Mouse (Mus musculus): ENCODE measurements at regions not wholly inside any gene's neighbourhood (a gene's known extent, or its start where the extent isn't known, plus 50 kb on each side); places are given as distances from the start of the nearest gene placed in this dataset.

DNA sequence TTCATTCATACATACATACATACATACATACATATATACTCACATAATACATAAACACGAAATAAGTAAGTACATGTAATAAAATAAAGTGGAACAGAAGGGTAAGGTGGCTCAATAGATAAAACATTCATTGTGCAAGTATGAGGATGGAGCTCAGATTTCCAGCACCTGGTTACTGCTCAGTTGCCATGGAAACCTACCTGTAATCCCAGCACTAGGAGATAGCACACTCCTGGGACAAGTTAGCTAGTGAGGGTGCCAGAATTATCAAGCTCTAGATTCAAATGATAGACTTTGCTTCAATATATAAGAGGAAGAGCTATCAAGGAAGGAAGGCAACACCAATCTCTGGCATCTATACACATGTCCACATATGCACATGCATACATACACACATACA, 184.8 kb upstream of the Tcf21 start:
- ATAC-seq (ENCODE audit: insufficient number of reproducible peaks, low FRiP score, low TSS enrichment, low read depth), result no peak
- Histone ChIP-seq H3K4me2 (ENCODE audit: low read depth, severe bottlenecking) (no peak overlapping the region), H3K36me3 (ENCODE audit: control insufficient read depth, insufficient read depth, low read length) (no peaks in the 10 kb centered on the region), H3K9ac (ENCODE audit: low read length) (no peak overlapping the region), H3K9me3 (ENCODE audit: control insufficient read depth, low read length) (no peaks in the 10 kb centered on the region), H3K4me1 (ENCODE audit: control insufficient read depth, insufficient read depth, low read length) (no peaks in the 10 kb centered on the region), H3K27ac (replicated peaks; ENCODE audit: low read depth, low read length) (no peak overlapping the region), H3K27me3 (ENCODE audit: control insufficient read depth, insufficient read depth, low read length) (no peaks in the 10 kb centered on the region), H3K4me3 (ENCODE audit: low read depth, low read length) (no peak overlapping the region)
- no peak for DNase-seq (ENCODE audit: low spot score)
- WGBS, result 79% methylated on average over 1 of the region's 1 CpGs

DNA sequence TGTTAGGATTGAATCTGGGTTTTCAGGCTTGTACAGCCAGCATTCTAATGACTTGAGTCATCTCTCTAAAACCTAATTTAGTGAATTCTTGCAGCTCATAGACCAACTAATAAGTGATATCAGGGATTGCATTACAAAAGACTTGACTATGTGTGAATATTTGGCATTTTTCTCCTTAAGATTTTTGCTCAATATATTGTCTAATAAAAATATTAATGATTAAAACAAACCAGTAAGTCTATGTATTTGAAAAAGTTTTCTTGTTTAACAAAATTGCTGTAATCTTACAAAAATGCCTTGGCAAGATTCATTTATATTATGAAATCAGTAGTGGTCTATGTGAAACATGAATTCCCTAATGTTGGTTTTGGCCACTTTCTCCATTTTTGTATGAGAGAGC, 183.7 kb upstream of the Tcf21 start:
- Histone ChIP-seq H3K4me2 (ENCODE audit: low read depth, severe bottlenecking) (no peak overlapping the region), H3K4me1 (ENCODE audit: control insufficient read depth, insufficient read depth, low read length) (no peaks in the 10 kb centered on the region), H3K4me3 (ENCODE audit: low read depth, low read length) (no peak overlapping the region), H3K36me3 (ENCODE audit: control insufficient read depth, insufficient read depth, low read length) (no peaks in the 10 kb centered on the region), H3K9ac (ENCODE audit: low read length) (no peak overlapping the region), H3K9me3 (ENCODE audit: control insufficient read depth, low read length) (no peaks in the 10 kb centered on the region), H3K27ac (replicated peaks; ENCODE audit: low read depth, low read length) (no peak overlapping the region), H3K27me3 (ENCODE audit: control insufficient read depth, insufficient read depth, low read length) (no peaks in the 10 kb centered on the region)
- DNase-seq (ENCODE audit: low spot score), result no peak
- ATAC-seq (ENCODE audit: insufficient number of reproducible peaks, low FRiP score, low TSS enrichment, low read depth), result no peak

DNA sequence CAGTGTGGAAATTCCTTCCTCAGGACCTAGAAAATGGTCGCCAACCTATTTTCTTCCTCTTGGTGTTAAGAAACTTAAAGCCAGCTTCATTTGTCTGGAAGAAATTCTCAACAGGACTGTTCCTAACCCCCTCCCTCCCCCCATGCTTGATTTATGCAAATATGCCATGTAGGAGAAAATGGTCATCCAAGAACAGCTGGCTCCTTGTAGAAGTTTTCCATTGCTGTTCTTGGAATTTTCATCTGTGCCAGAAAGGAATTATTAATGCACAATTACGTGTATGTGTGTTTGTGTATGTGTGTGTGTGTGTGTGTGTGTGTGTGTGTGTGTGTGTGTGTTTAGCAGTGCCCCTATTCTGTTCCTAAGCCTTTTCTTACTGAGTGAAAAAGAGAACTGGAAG, 178.6 kb upstream of the Tcf21 start:
- DNase-seq (ENCODE audit: low spot score), result no peak
- Histone ChIP-seq H3K9me3 (ENCODE audit: control insufficient read depth, low read length) (no peaks in the 10 kb centered on the region), H3K27ac (replicated peaks; ENCODE audit: low read depth, low read length) (no peak overlapping the region), H3K36me3 (ENCODE audit: control insufficient read depth, insufficient read depth, low read length) (no peaks in the 10 kb centered on the region), H3K9ac (ENCODE audit: low read length) (no peak overlapping the region), H3K4me1 (ENCODE audit: control insufficient read depth, insufficient read depth, low read length) (no peaks in the 10 kb centered on the region), H3K4me2 (ENCODE audit: low read depth, severe bottlenecking) (no peak overlapping the region), H3K27me3 (ENCODE audit: control insufficient read depth, insufficient read depth, low read length) (no peaks in the 10 kb centered on the region), H3K4me3 (ENCODE audit: low read depth, low read length) (no peak overlapping the region)
- 87% methylated on average over 2 of the region's 2 CpGs for WGBS
- no peak for ATAC-seq (ENCODE audit: insufficient number of reproducible peaks, low FRiP score, low TSS enrichment, low read depth)

DNA sequence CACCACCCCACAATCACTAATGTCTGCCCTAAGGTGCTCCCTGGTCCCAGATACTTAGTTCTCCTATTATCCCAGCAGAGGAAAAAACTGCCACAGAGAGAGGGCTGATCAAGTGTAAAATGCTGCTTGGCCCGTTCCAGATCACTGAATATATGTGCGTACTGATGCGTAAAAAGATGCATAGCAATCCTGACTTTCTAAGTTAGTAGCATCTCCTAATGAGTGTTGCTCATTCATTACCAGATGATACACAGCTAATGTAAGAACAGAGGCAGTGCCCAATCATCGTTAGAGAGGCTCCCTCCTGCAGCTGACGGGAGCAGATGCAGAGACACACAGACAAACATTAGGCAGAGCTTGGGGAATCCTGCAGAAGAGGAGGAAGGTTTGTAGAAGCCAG, 177.6 kb upstream of the Tcf21 start:
- Histone ChIP-seq H3K36me3 (ENCODE audit: control insufficient read depth, insufficient read depth, low read length) (no peaks in the 10 kb centered on the region), H3K4me1 (ENCODE audit: control insufficient read depth, insufficient read depth, low read length) (no peaks in the 10 kb centered on the region), H3K4me3 (ENCODE audit: low read depth, low read length) (no peak overlapping the region), H3K4me2 (ENCODE audit: low read depth, severe bottlenecking) (no peak overlapping the region), H3K9ac (ENCODE audit: low read length) (no peak overlapping the region), H3K27ac (replicated peaks; ENCODE audit: low read depth, low read length) (no peak overlapping the region), H3K27me3 (ENCODE audit: control insufficient read depth, insufficient read depth, low read length) (no peaks in the 10 kb centered on the region), H3K9me3 (ENCODE audit: control insufficient read depth, low read length) (no peaks in the 10 kb centered on the region)
- 76% methylated on average over 5 of the region's 5 CpGs for WGBS
- no peak for DNase-seq (ENCODE audit: low spot score)
- no peak for ATAC-seq (ENCODE audit: insufficient number of reproducible peaks, low FRiP score, low TSS enrichment, low read depth)

GRCm38 (mm10) chr10:22993158-22993557, 173.2 kb upstream of the Tcf21 start:
- H3K4me2 ChIP-seq (ENCODE audit: low read depth, severe bottlenecking), result no peak overlapping the region
- H3K9me3 ChIP-seq (ENCODE audit: control insufficient read depth, low read length), result no peaks in the 10 kb centered on the region
- WGBS, result 77% methylated on average over 3 of the region's 3 CpGs
- DNase-seq (ENCODE audit: low spot score), result no peak
- H3K4me3 ChIP-seq (ENCODE audit: low read depth, low read length), result no peak overlapping the region
- no peaks in the 10 kb centered on the region for H3K27me3 ChIP-seq (ENCODE audit: control insufficient read depth, insufficient read depth, low read length)
- no peaks in the 10 kb centered on the region for H3K36me3 ChIP-seq (ENCODE audit: control insufficient read depth, insufficient read depth, low read length)
- H3K9ac ChIP-seq (ENCODE audit: low read length), result no peak overlapping the region
- ATAC-seq (ENCODE audit: insufficient number of reproducible peaks, low FRiP score, low TSS enrichment, low read depth), result no peak
- H3K27ac ChIP-seq (replicated peaks; ENCODE audit: low read depth, low read length), result no peak overlapping the region
- no peaks in the 10 kb centered on the region for H3K4me1 ChIP-seq (ENCODE audit: control insufficient read depth, insufficient read depth, low read length)

DNA sequence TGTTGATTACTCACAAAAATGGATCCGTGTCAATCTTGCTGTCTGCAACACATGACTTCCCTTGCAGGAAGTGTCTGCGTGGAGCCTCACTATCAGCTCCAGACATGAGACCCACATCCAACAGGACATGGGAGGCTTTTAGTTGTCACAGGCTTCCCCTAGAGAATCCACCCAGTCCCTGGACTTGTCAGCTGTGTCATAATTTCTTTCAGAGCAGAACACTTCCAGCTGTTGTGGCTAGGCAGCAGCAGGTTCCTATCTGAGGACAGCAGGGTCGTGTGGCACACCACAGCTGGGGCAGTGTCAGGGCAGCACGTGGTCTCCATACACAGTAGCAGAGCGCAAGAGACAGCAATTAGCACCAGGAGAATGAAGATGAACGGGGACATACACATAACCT, 161.8 kb upstream of the Tcf21 start:
- no peaks in the 10 kb centered on the region for H3K36me3 ChIP-seq (ENCODE audit: control insufficient read depth, insufficient read depth, low read length)
- no peak overlapping the region for H3K4me3 ChIP-seq (ENCODE audit: low read depth, low read length)
- H3K4me2 ChIP-seq (ENCODE audit: low read depth, severe bottlenecking), result no peak overlapping the region

GRCm38 (mm10) chr10:22978442-22978841, 158.5 kb upstream of the Tcf21 start:
- H3K4me1 ChIP-seq (ENCODE audit: control insufficient read depth, insufficient read depth, low read length), result no peaks in the 10 kb centered on the region
- no peaks in the 10 kb centered on the region for H3K36me3 ChIP-seq (ENCODE audit: control insufficient read depth, insufficient read depth, low read length)
- H3K27me3 ChIP-seq (ENCODE audit: control insufficient read depth, insufficient read depth, low read length), result no peaks in the 10 kb centered on the region
- ATAC-seq (ENCODE audit: insufficient number of reproducible peaks, low FRiP score, low TSS enrichment, low read depth) (no peak), DNase-seq (ENCODE audit: low spot score) (no peak)
- H3K9ac ChIP-seq (ENCODE audit: low read length), result no peak overlapping the region
- 89% methylated on average over 7 of the region's 7 CpGs for WGBS
- H3K9me3 ChIP-seq (ENCODE audit: control insufficient read depth, low read length), result no peaks in the 10 kb centered on the region
- H3K4me3 ChIP-seq (ENCODE audit: low read depth, low read length), result no peak overlapping the region
- no peak overlapping the region for H3K4me2 ChIP-seq (ENCODE audit: low read depth, severe bottlenecking)
- H3K27ac ChIP-seq (replicated peaks; ENCODE audit: low read depth, low read length), result no peak overlapping the region

More for the DNA sequence above, 161.8 kb upstream of the Tcf21 start:
- Histone ChIP-seq H3K27me3 (ENCODE audit: control insufficient read depth, insufficient read depth, low read length) (no peaks in the 10 kb centered on the region), H3K27ac (replicated peaks; ENCODE audit: low read depth, low read length) (no peak overlapping the region), H3K9me3 (ENCODE audit: control insufficient read depth, low read length) (no peaks in the 10 kb centered on the region), H3K4me1 (ENCODE audit: control insufficient read depth, insufficient read depth, low read length) (no peaks in the 10 kb centered on the region), H3K9ac (ENCODE audit: low read length) (no peak overlapping the region)
- DNase-seq (ENCODE audit: low spot score), result no peak
- ATAC-seq (ENCODE audit: insufficient number of reproducible peaks, low FRiP score, low TSS enrichment, low read depth), result no peak
- 65% methylated on average over 6 of the region's 6 CpGs for WGBS

DNA sequence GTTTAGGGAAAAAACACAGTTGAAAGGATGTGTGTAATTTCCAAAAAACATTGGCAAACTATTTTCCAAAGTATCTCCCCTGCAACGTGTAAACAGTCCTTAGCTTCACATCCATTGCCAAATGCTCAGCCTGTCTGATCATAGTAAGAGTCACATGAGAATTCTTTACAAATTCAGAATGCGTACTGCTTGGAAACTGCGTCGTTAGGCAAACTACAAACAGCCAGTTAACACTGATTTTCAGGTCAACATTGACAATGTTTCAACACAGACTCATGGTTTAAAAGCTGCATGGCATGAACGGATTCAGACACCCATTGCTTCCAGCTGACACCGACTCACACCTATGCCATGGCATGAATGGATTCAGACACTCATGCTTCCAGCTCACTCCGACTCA, 137.0 kb upstream of the Tcf21 start:
- H3K27ac ChIP-seq (replicated peaks; ENCODE audit: low read depth, low read length), result no peak overlapping the region
- H3K4me3 ChIP-seq (ENCODE audit: low read depth, low read length), result no peak overlapping the region
- 85% methylated on average over 7 of the region's 7 CpGs for WGBS
- DNase-seq (ENCODE audit: low spot score), result no peak
- no peaks in the 10 kb centered on the region for H3K27me3 ChIP-seq (ENCODE audit: control insufficient read depth, insufficient read depth, low read length)
- H3K4me1 ChIP-seq (ENCODE audit: control insufficient read depth, insufficient read depth, low read length), result no peaks in the 10 kb centered on the region
- H3K36me3 ChIP-seq (ENCODE audit: control insufficient read depth, insufficient read depth, low read length), result no peaks in the 10 kb centered on the region
- no peak overlapping the region for H3K9ac ChIP-seq (ENCODE audit: low read length)
- H3K9me3 ChIP-seq (ENCODE audit: control insufficient read depth, low read length), result no peaks in the 10 kb centered on the region
- no peak overlapping the region for H3K4me2 ChIP-seq (ENCODE audit: low read depth, severe bottlenecking)
- no peak for ATAC-seq (ENCODE audit: insufficient number of reproducible peaks, low FRiP score, low TSS enrichment, low read depth)

DNA sequence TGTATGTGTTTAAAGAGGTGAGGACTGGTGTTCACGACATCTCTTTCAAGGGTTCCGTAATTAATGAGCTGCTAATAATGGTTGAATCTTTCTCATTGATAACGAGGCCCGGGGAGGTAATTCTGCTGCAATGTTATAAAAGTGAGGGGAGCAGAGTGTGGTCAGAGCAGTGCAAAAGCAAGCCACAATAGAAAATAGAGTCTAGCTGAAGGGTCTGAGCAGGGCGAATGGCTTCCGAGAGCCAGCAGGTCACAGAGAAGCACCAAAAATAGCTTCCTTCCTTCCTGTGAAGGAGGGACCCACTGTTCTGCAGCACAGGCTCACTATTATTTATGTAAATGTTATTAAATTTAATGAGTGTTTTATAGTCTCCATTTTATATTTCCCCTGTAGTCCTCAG, 133.3 kb upstream of the Tcf21 start:
- H3K4me1 ChIP-seq (ENCODE audit: control insufficient read depth, insufficient read depth, low read length), result no peaks in the 10 kb centered on the region
- ATAC-seq (ENCODE audit: insufficient number of reproducible peaks, low FRiP score, low TSS enrichment, low read depth), result no peak
- DNase-seq (ENCODE audit: low spot score), result no peak
- H3K9ac ChIP-seq (ENCODE audit: low read length), result no peak overlapping the region
- no peaks in the 10 kb centered on the region for H3K9me3 ChIP-seq (ENCODE audit: control insufficient read depth, low read length)
- no peak overlapping the region for H3K4me2 ChIP-seq (ENCODE audit: low read depth, severe bottlenecking)
- no peak overlapping the region for H3K27ac ChIP-seq (replicated peaks; ENCODE audit: low read depth, low read length)
- 42% methylated on average over 6 of the region's 6 CpGs for WGBS
- no peaks in the 10 kb centered on the region for H3K27me3 ChIP-seq (ENCODE audit: control insufficient read depth, insufficient read depth, low read length)
- no peak overlapping the region for H3K4me3 ChIP-seq (ENCODE audit: low read depth, low read length)
- no peaks in the 10 kb centered on the region for H3K36me3 ChIP-seq (ENCODE audit: control insufficient read depth, insufficient read depth, low read length)

Data from limb, embryonic 11.5 days (tissue).